Mouse (Mus musculus): ENCODE results near the gene Pipox. TPM values are rescaled to one million over a fixed set of nuclear protein-coding genes. Genes with fewer than 3 reads are reported as not detected.
A peak's percentile ranks its signal among the peaks of the same experiment; 100 is the strongest.

Gene Pipox
- polyA plus RNA-seq, 1 experiment from 2014 or later, result 6.0 TPM

- H3K4me1 ChIP-seq (ENCODE audit: control insufficient read depth, insufficient read depth, low read length), result peaks cover 57% of the 10 kb centered on the region
- peak overlapping the region; percentile 95 for H3K9ac ChIP-seq (ENCODE audit: low read depth, low read length)
- peak overlapping the region; percentile 93 for H3K27ac ChIP-seq (ENCODE audit: low read length)
- peak overlapping the region; percentile 66 for H3K4me2 ChIP-seq (ENCODE audit: low read length)
- no peaks in the 10 kb centered on the region for H3K9me3 ChIP-seq (replicated peaks; ENCODE audit: control insufficient read depth, low read length, poor library complexity, severe bottlenecking)
- ATAC-seq, result 0 out of 2 replicates have a peak, but pooled peaks have one; percentile 18
- H3K4me3 ChIP-seq (ENCODE audit: low read depth, low read length), result peak overlapping the region; percentile 89
- H3K27me3 ChIP-seq (ENCODE audit: control insufficient read depth, insufficient read depth, low read depth, low read length), result peaks cover 2% of the 10 kb centered on the region; the same call in 1 of the 2 replicates
- no peaks in the 10 kb centered on the region for H3K36me3 ChIP-seq (ENCODE audit: control insufficient read depth, insufficient read depth, low read length)
- WGBS, result 1% methylated on average over 41 of the region's 41 CpGs
Measured at GRCm38 (mm10) chr11:77931541-77932433, 37.9 kb upstream of the Pipox start.

GRCm38 (mm10) chr11:77930751-77931540 lies 37.0 kb upstream of the Pipox start, which contains the start of gene Sez6:
Gene Sez6, plus strand, starts transcription at chr11:77930800.
- Histone ChIP-seq H3K9me3 (replicated peaks; ENCODE audit: control insufficient read depth, low read length, poor library complexity, severe bottlenecking) (no peaks in the 10 kb centered on the region), H3K27ac (ENCODE audit: low read length) (peak within 1 kb of the TSS; percentile 93), H3K4me3 (ENCODE audit: low read depth, low read length) (peak within 1 kb of the TSS; percentile 89), H3K4me1 (ENCODE audit: control insufficient read depth, insufficient read depth, low read length) (peaks cover 58% of the 10 kb centered on the region), H3K27me3 (ENCODE audit: control insufficient read depth, insufficient read depth, low read depth, low read length) (peaks cover 2% of the 10 kb centered on the region; the same call in 1 of the 2 replicates), H3K36me3 (ENCODE audit: control insufficient read depth, insufficient read depth, low read length) (no peaks in the 10 kb centered on the region), H3K4me2 (ENCODE audit: low read length) (peak within 1 kb of the TSS; percentile 66), H3K9ac (ENCODE audit: low read depth, low read length) (peak within 1 kb of the TSS; percentile 95)
- ATAC-seq, result peak; percentile 80
- WGBS, result under 1% methylated on average over 68 of the region's 94 CpGs

- Histone ChIP-seq H3K4me1 (ENCODE audit: control insufficient read depth, insufficient read depth, low read length) (peaks cover 37% of the 10 kb centered on the region), H3K36me3 (ENCODE audit: control insufficient read depth, insufficient read depth, low read length) (no peaks in the 10 kb centered on the region), H3K9me3 (replicated peaks; ENCODE audit: control insufficient read depth, low read length, poor library complexity, severe bottlenecking) (no peaks in the 10 kb centered on the region), H3K27me3 (ENCODE audit: control insufficient read depth, insufficient read depth, low read depth, low read length) (no peaks in the 10 kb centered on the region), H3K9ac (ENCODE audit: low read depth, low read length) (no peak overlapping the region), H3K4me2 (ENCODE audit: low read length) (no peak overlapping the region), H3K27ac (ENCODE audit: low read length) (no peak overlapping the region), H3K4me3 (ENCODE audit: low read depth, low read length) (no peak overlapping the region)
- no peak for ATAC-seq
- whole genome bisulfite sequencing, result 59% methylated on average over 5 of the region's 5 CpGs
Measured at GRCm38 (mm10) chr11:77927837-77928236, 33.9 kb upstream of the Pipox start.

GRCm38 (mm10) chr11:77926666-77927065 lies 32.8 kb upstream of the Pipox start:
- Histone ChIP-seq H3K9me3 (replicated peaks; ENCODE audit: control insufficient read depth, low read length, poor library complexity, severe bottlenecking) (no peaks in the 10 kb centered on the region), H3K36me3 (ENCODE audit: control insufficient read depth, insufficient read depth, low read length) (no peaks in the 10 kb centered on the region), H3K27ac (ENCODE audit: low read length) (peak overlapping the region; percentile 64), H3K4me3 (ENCODE audit: low read depth, low read length) (no peak overlapping the region), H3K4me1 (ENCODE audit: control insufficient read depth, insufficient read depth, low read length) (peaks cover 25% of the 10 kb centered on the region), H3K4me2 (ENCODE audit: low read length) (no peak overlapping the region), H3K9ac (ENCODE audit: low read depth, low read length) (no peak overlapping the region), H3K27me3 (ENCODE audit: control insufficient read depth, insufficient read depth, low read depth, low read length) (no peaks in the 10 kb centered on the region)
- ATAC-seq, result 0 out of 2 replicates have a peak, but pooled peaks have one; percentile 2
- WGBS, result 16% methylated on average over 9 of the region's 9 CpGs

- Histone ChIP-seq H3K9ac (ENCODE audit: low read depth, low read length) (no peak overlapping the region), H3K4me3 (ENCODE audit: low read depth, low read length) (no peak overlapping the region), H3K36me3 (ENCODE audit: control insufficient read depth, insufficient read depth, low read length) (no peaks in the 10 kb centered on the region), H3K9me3 (replicated peaks; ENCODE audit: control insufficient read depth, low read length, poor library complexity, severe bottlenecking) (no peaks in the 10 kb centered on the region), H3K27me3 (ENCODE audit: control insufficient read depth, insufficient read depth, low read depth, low read length) (no peaks in the 10 kb centered on the region), H3K4me1 (ENCODE audit: control insufficient read depth, insufficient read depth, low read length) (peaks cover 25% of the 10 kb centered on the region), H3K27ac (ENCODE audit: low read length) (peak overlapping the region; percentile 64), H3K4me2 (ENCODE audit: low read length) (no peak overlapping the region)
- ATAC-seq, result peak; percentile 59
- WGBS, result 31% methylated on average over 9 of the region's 9 CpGs
Measured at GRCm38 (mm10) chr11:77925836-77926657, 32.2 kb upstream of the Pipox start.

GRCm38 (mm10) chr11:77923285-77923684 lies 29.4 kb upstream of the Pipox start:
- H3K36me3 ChIP-seq (ENCODE audit: control insufficient read depth, insufficient read depth, low read length), result no peaks in the 10 kb centered on the region
- no peaks in the 10 kb centered on the region for H3K27me3 ChIP-seq (ENCODE audit: control insufficient read depth, insufficient read depth, low read depth, low read length)
- no peak overlapping the region for H3K27ac ChIP-seq (ENCODE audit: low read length)
- H3K4me1 ChIP-seq (ENCODE audit: control insufficient read depth, insufficient read depth, low read length), result peaks cover 16% of the 10 kb centered on the region
- WGBS, result 51% methylated on average over 4 of the region's 4 CpGs
- no peaks in the 10 kb centered on the region for H3K9me3 ChIP-seq (replicated peaks; ENCODE audit: control insufficient read depth, low read length, poor library complexity, severe bottlenecking)
- ATAC-seq, result no peak
- no peak overlapping the region for H3K4me2 ChIP-seq (ENCODE audit: low read length)
- H3K4me3 ChIP-seq (ENCODE audit: low read depth, low read length), result no peak overlapping the region
- H3K9ac ChIP-seq (ENCODE audit: low read depth, low read length), result no peak overlapping the region

- H3K9ac ChIP-seq (ENCODE audit: low read depth, low read length), result no peak overlapping the region
- 49% methylated on average over 10 of the region's 10 CpGs for WGBS
- H3K4me2 ChIP-seq (ENCODE audit: low read length), result no peak overlapping the region
- H3K27ac ChIP-seq (ENCODE audit: low read length), result no peak overlapping the region
- peaks cover 4% of the 10 kb centered on the region; the same call in 1 of the 2 replicates for H3K27me3 ChIP-seq (ENCODE audit: control insufficient read depth, insufficient read depth, low read depth, low read length)
- H3K4me1 ChIP-seq (ENCODE audit: control insufficient read depth, insufficient read depth, low read length), result peaks cover 16% of the 10 kb centered on the region
- no peaks in the 10 kb centered on the region for H3K9me3 ChIP-seq (replicated peaks; ENCODE audit: control insufficient read depth, low read length, poor library complexity, severe bottlenecking)
- no peaks in the 10 kb centered on the region for H3K36me3 ChIP-seq (ENCODE audit: control insufficient read depth, insufficient read depth, low read length)
- H3K4me3 ChIP-seq (ENCODE audit: low read depth, low read length), result no peak overlapping the region
- ATAC-seq, result no peak
Measured at GRCm38 (mm10) chr11:77917166-77917565, 23.3 kb upstream of the Pipox start.

GRCm38 (mm10) chr11:77916741-77917140 lies 22.8 kb upstream of the Pipox start:
- Histone ChIP-seq H3K4me3 (ENCODE audit: low read depth, low read length) (no peak overlapping the region), H3K4me1 (ENCODE audit: control insufficient read depth, insufficient read depth, low read length) (peaks cover 19% of the 10 kb centered on the region), H3K27me3 (ENCODE audit: control insufficient read depth, insufficient read depth, low read depth, low read length) (peaks cover 4% of the 10 kb centered on the region; the same call in 1 of the 2 replicates), H3K36me3 (ENCODE audit: control insufficient read depth, insufficient read depth, low read length) (no peaks in the 10 kb centered on the region), H3K9me3 (replicated peaks; ENCODE audit: control insufficient read depth, low read length, poor library complexity, severe bottlenecking) (no peaks in the 10 kb centered on the region), H3K27ac (ENCODE audit: low read length) (no peak overlapping the region), H3K9ac (ENCODE audit: low read depth, low read length) (no peak overlapping the region), H3K4me2 (ENCODE audit: low read length) (no peak overlapping the region)
- 89% methylated on average over 4 of the region's 4 CpGs for WGBS
- ATAC-seq, result no peak

Data from midbrain, embryonic 16.5 days (tissue).